Mouse (Mus musculus): Measurements from ENCODE around the gene Agbl4. TPM values are rescaled to one million over a fixed set of nuclear protein-coding genes. Genes with fewer than 3 reads are reported as not detected.

Gene Agbl4
- total and polyA plus RNA-seq, 3 experiments: not detected

- Histone ChIP-seq H3K4me3 (replicated peaks in 1 of 3; ENCODE audit: low read depth in 2 of 3, low read length in 2 of 3, poor library complexity in 1 of 3) (no peak overlapping the region), H3K27ac (ENCODE audit: insufficient read depth, low read depth) (no peak overlapping the region), H3K9ac (ENCODE audit: insufficient read depth, low read depth) (no peak overlapping the region), H3K4me2 (ENCODE audit: insufficient read depth, low read depth, poor library complexity, severe bottlenecking) (no peak overlapping the region), H3K79me2 (replicated peaks; ENCODE audit: control insufficient read depth, extremely low read depth, insufficient read depth, poor library complexity, severe bottlenecking) (no peaks in the 10 kb centered on the region), H3K4me1 (ENCODE audit: control insufficient read depth in 1 of 2, insufficient read depth in 2 of 2) (no peaks in the 10 kb centered on the region), H3K9me3 (replicated peaks; ENCODE audit: low read length) (no peaks in the 10 kb centered on the region), H3K36me3 (replicated peaks in 1 of 2; ENCODE audit: control insufficient read depth in 1 of 2, insufficient read depth in 1 of 2, low read length in 1 of 2) (no peaks in the 10 kb centered on the region), H3K27me3 (replicated peaks) (no peaks in the 10 kb centered on the region)
- no peak for DNase-seq (ENCODE audit: extremely low read depth)
- in situ Hi-C loops (cut with MboI; ENCODE audit: low pct_ligation_motif_present, low pct_unique_long_range_greater_than_20kb, low sequenced_read_pairs) (no loop called here), dilution Hi-C loops (cut with MboI; ENCODE audit: extremely low pct_ligation_motif_present, extremely low pct_unique_long_range_greater_than_20kb, low sequenced_read_pairs) (no loop called here)
- TF ChIP-seq ZC3H11A (IDR thresholded peaks at IDR 0.05; ENCODE audit: low read depth, low read length) (no peak), MYC (IDR thresholded peaks at IDR 0.05; ENCODE audit: low read depth, low read length) (no peak), JUND (conservative IDR thresholded peaks at IDR 0.05; ENCODE audit: low read depth, low read length) (no peak), POLR2A (IDR thresholded peaks at IDR 0.05; ENCODE audit: low read depth, low read length) (no peak), MAX (IDR thresholded peaks at IDR 0.05; ENCODE audit: low read length) (no peak)
These were observed 883.5 kb downstream of the Agbl4 start for GRCm38 (mm10) chr4:111280936-111281335.

- no peaks in the 10 kb centered on the region for H3K4me1 ChIP-seq (ENCODE audit: control insufficient read depth in 1 of 2, insufficient read depth in 2 of 2)
- no peaks in the 10 kb centered on the region for H3K27me3 ChIP-seq (replicated peaks)
- dilution Hi-C loops (cut with MboI; ENCODE audit: extremely low pct_ligation_motif_present, extremely low pct_unique_long_range_greater_than_20kb, low sequenced_read_pairs) (no loop called here), in situ Hi-C loops (cut with MboI; ENCODE audit: low pct_ligation_motif_present, low pct_unique_long_range_greater_than_20kb, low sequenced_read_pairs) (no loop called here)
- DNase-seq (ENCODE audit: extremely low read depth): no peak
- H3K27ac ChIP-seq (ENCODE audit: insufficient read depth, low read depth): no peak overlapping the region
- H3K79me2 ChIP-seq (replicated peaks; ENCODE audit: control insufficient read depth, extremely low read depth, insufficient read depth, poor library complexity, severe bottlenecking): no peaks in the 10 kb centered on the region
- H3K4me3 ChIP-seq (replicated peaks in 1 of 3; ENCODE audit: low read depth in 2 of 3, low read length in 2 of 3, poor library complexity in 1 of 3): no peak overlapping the region
- no peak overlapping the region for H3K4me2 ChIP-seq (ENCODE audit: insufficient read depth, low read depth, poor library complexity, severe bottlenecking)
- H3K36me3 ChIP-seq (replicated peaks in 1 of 2; ENCODE audit: control insufficient read depth in 1 of 2, insufficient read depth in 1 of 2, low read length in 1 of 2): no peaks in the 10 kb centered on the region
- TF ChIP-seq RCOR1 (conservative IDR thresholded peaks at IDR 0.05; ENCODE audit: low read depth, low read length): no peak
- no peak for TF ChIP-seq E2F4 (IDR thresholded peaks at IDR 0.05; ENCODE audit: insufficient replicate concordance, low read depth, low read length)
- no peak for TF ChIP-seq MYC (IDR thresholded peaks at IDR 0.05; ENCODE audit: low read depth, low read length)
- no peak for TF ChIP-seq JUND (conservative IDR thresholded peaks at IDR 0.05; ENCODE audit: low read depth, low read length)
- TF ChIP-seq MEF2A (IDR thresholded peaks at IDR 0.05; ENCODE audit: borderline replicate concordance, low read depth, low read length): no peak
- no peak for TF ChIP-seq ZMIZ1 (IDR thresholded peaks at IDR 0.05; ENCODE audit: low read depth, low read length)
- no peak for TF ChIP-seq ELF1 (IDR thresholded peaks at IDR 0.05; ENCODE audit: low read depth, low read length)
- TF ChIP-seq ETS1 (conservative IDR thresholded peaks at IDR 0.05; ENCODE audit: low read depth, low read length): no peak
- no peak for TF ChIP-seq USF1 (IDR thresholded peaks at IDR 0.05; ENCODE audit: low read depth, low read length)
- no peak for TF ChIP-seq SMC3 (IDR thresholded peaks at IDR 0.05; ENCODE audit: low read depth, low read length)
- no peak for TF ChIP-seq USF2 (conservative IDR thresholded peaks at IDR 0.05; ENCODE audit: low read depth, low read length)
- TF ChIP-seq ZNF384 (IDR thresholded peaks at IDR 0.05; ENCODE audit: low read depth, low read length): no peak
- no peak for TF ChIP-seq SIN3A (IDR thresholded peaks at IDR 0.05; ENCODE audit: low read length)
- no peak for TF ChIP-seq NELFE (IDR thresholded peaks at IDR 0.05; ENCODE audit: low read depth, low read length)
- no peak overlapping the region for H3K9ac ChIP-seq (ENCODE audit: insufficient read depth, low read depth)
- H3K9me3 ChIP-seq (replicated peaks; ENCODE audit: low read length): no peaks in the 10 kb centered on the region
These were observed 884.4 kb downstream of the Agbl4 start for GRCm38 (mm10) chr4:111281836-111282235.
